Mouse (Mus musculus) CH12.LX (cell line): Measurements from ENCODE around the gene Mvb12b. TPM values are rescaled to one million over a fixed set of nuclear protein-coding genes. Genes with fewer than 3 reads are reported as not detected.

Experiments used
- DNase-seq: peaks from one replicate; pipeline ENCODE4 v3.0.0-alpha.2; 2013; ENCODE audit errors: extremely low read depth
- H3K27ac ChIP-seq: 2 replicates; pipeline ENCODE4 v1.5.1; 2012; ENCODE audit warnings: low read depth, mild to moderate bottlenecking, control low read depth, moderate library complexity; ENCODE audit not compliant: insufficient read depth
- H3K27me3 ChIP-seq: replicated peaks from 2 replicates; pipeline ENCODE3; 2012; ENCODE audit warnings: inconsistent platforms
- H3K36me3 ChIP-seq, 2 experiments: replicated peaks in 1 of 2; 2 replicates each; pipeline versions ENCODE3 to v1.6.1; 2012; ENCODE audit warnings: inconsistent platforms in 1 of 2, low read length in 1 of 2, mild to moderate bottlenecking in 1 of 2, mixed read lengths in 1 of 2, moderate library complexity in 1 of 2; ENCODE audit not compliant: control insufficient read depth in 1 of 2, insufficient read depth in 1 of 2
- H3K4me1 ChIP-seq, 2 experiments: 2 replicates each; pipeline ENCODE4 v1.6.1; 2012; ENCODE audit warnings: inconsistent platforms in 1 of 2, moderate library complexity in 1 of 2; ENCODE audit not compliant: insufficient read depth in 2 of 2, control insufficient read depth in 1 of 2
- H3K4me2 ChIP-seq: 2 replicates; pipeline ENCODE4 v1.6.1; 2012; ENCODE audit warnings: low read depth, mild to moderate bottlenecking, control low read depth; ENCODE audit not compliant: poor library complexity, insufficient read depth, severe bottlenecking
- H3K4me3 ChIP-seq, 3 experiments: fragments of 150-350 bp in 1 of 3; sonication (generic) in 1 of 3; replicated peaks in 1 of 3; 2 replicates each; pipeline versions ENCODE3 to v1.5.1; 2011 to 2012; ENCODE audit warnings: low read depth in 2 of 3, low read length in 2 of 3, mild to moderate bottlenecking in 2 of 3, moderate library complexity in 2 of 3, control low read depth in 1 of 3, improper control_type of control experiment in 1 of 3, inconsistent platforms in 1 of 3, mixed read lengths in 1 of 3; ENCODE audit not compliant: poor library complexity in 1 of 3
- H3K79me2 ChIP-seq: replicated peaks from 2 replicates; pipeline ENCODE4 v1.6.1; 2012; ENCODE audit warnings: mild to moderate bottlenecking, moderate library complexity; ENCODE audit not compliant: control insufficient read depth, poor library complexity, insufficient read depth, severe bottlenecking; ENCODE audit errors: extremely low read depth
- H3K9ac ChIP-seq: 2 replicates; pipeline ENCODE4 v1.6.1; 2012; ENCODE audit warnings: low read depth, mild to moderate bottlenecking, control low read depth, moderate library complexity; ENCODE audit not compliant: insufficient read depth
- H3K9me3 ChIP-seq: replicated peaks from 2 replicates; pipeline ENCODE3; 2012; ENCODE audit warnings: low read length, inconsistent platforms, mixed read lengths
- CTCF ChIP-seq, 2 experiments: IDR thresholded peaks in 1 of 2; conservative IDR thresholded peaks in 1 of 2; 2 replicates each; pipeline ENCODE4 v1.5.1; 2011 to 2012; ENCODE audit warnings: low read depth in 2 of 2, low read length in 2 of 2, improper control_type of control experiment in 1 of 2, inconsistent platforms in 1 of 2, mild to moderate bottlenecking in 1 of 2, moderate library complexity in 1 of 2
- EP300 ChIP-seq: IDR thresholded peaks from 2 replicates; pipeline ENCODE4 v1.6.1; 2011; ENCODE audit warnings: low read length, improper control_type of control experiment
- ETS1 ChIP-seq: conservative IDR thresholded peaks from 2 replicates; pipeline ENCODE4 v1.6.1; 2012; ENCODE audit warnings: low read depth, mild to moderate bottlenecking, inconsistent platforms, low read length, improper control_type of control experiment, moderate library complexity
- IRF4 ChIP-seq: IDR thresholded peaks from 2 replicates; pipeline ENCODE4 v1.6.1; 2014; ENCODE audit warnings: low read depth, mild to moderate bottlenecking, inconsistent platforms, low read length, improper control_type of control experiment
- JUN ChIP-seq: IDR thresholded peaks from 2 replicates; pipeline ENCODE4 v1.6.1; 2011; ENCODE audit warnings: low read depth, mild to moderate bottlenecking, low read length, improper control_type of control experiment, moderate library complexity; ENCODE audit not compliant: insufficient read depth
- JUND ChIP-seq: conservative IDR thresholded peaks from 2 replicates; pipeline ENCODE4 v1.6.1; 2011; ENCODE audit warnings: low read depth, low read length, improper control_type of control experiment
- MAX ChIP-seq: IDR thresholded peaks from 2 replicates; pipeline ENCODE4 v1.6.1; 2011; ENCODE audit warnings: low read length, improper control_type of control experiment
- MAZ ChIP-seq: IDR thresholded peaks from 2 replicates; pipeline ENCODE4 v1.6.1; 2012; ENCODE audit warnings: low read depth, mild to moderate bottlenecking, inconsistent platforms, low read length, improper control_type of control experiment, moderate library complexity
- MXI1 ChIP-seq: IDR thresholded peaks from 2 replicates; pipeline ENCODE4 v1.6.1; 2011; ENCODE audit warnings: mild to moderate bottlenecking, low read depth, low read length, improper control_type of control experiment
- MYC ChIP-seq: IDR thresholded peaks from 2 replicates; pipeline ENCODE4 v1.6.1; 2011; ENCODE audit warnings: low read depth, mild to moderate bottlenecking, improper control_type of control experiment, low read length
- NRF1 ChIP-seq: IDR thresholded peaks from 2 replicates; pipeline ENCODE4 v1.6.1; 2014; ENCODE audit warnings: low read depth, mild to moderate bottlenecking, inconsistent platforms, low read length, improper control_type of control experiment, moderate library complexity
- PAX5 ChIP-seq: IDR thresholded peaks from 2 replicates; pipeline ENCODE4 v1.6.1; 2012; ENCODE audit warnings: low read length, inconsistent platforms, mixed read lengths
- POLR2A ChIP-seq: IDR thresholded peaks from 2 replicates; pipeline ENCODE4 v1.6.1; 2011; ENCODE audit warnings: low read depth, mild to moderate bottlenecking, improper control_type of control experiment, low read length
- RAD21 ChIP-seq: IDR thresholded peaks from 2 replicates; pipeline ENCODE4 v1.6.1; 2011; ENCODE audit warnings: low read depth, mild to moderate bottlenecking, low read length, improper control_type of control experiment, moderate library complexity
- SMC3 ChIP-seq: IDR thresholded peaks from 2 replicates; pipeline ENCODE4 v1.6.1; 2011; ENCODE audit warnings: low read depth, low read length, improper control_type of control experiment
- TCF12 ChIP-seq: IDR thresholded peaks from 2 replicates; pipeline ENCODE4 v1.6.1; 2014; ENCODE audit warnings: low read depth, mild to moderate bottlenecking, inconsistent platforms, low read length, improper control_type of control experiment
- USF2 ChIP-seq: conservative IDR thresholded peaks from 2 replicates; pipeline ENCODE4 v1.6.1; 2011; ENCODE audit warnings: low read depth, low read length, improper control_type of control experiment
- ZC3H11A ChIP-seq: IDR thresholded peaks from 2 replicates; pipeline ENCODE4 v1.6.1; 2012; ENCODE audit warnings: low read depth, mild to moderate bottlenecking, inconsistent platforms, low read length, improper control_type of control experiment
- ZKSCAN1 ChIP-seq: IDR thresholded peaks from 2 replicates; pipeline ENCODE4 v1.6.1; 2012; ENCODE audit warnings: low read depth, inconsistent platforms, low read length, improper control_type of control experiment, borderline replicate concordance
- ZMIZ1 ChIP-seq: IDR thresholded peaks from 2 replicates; pipeline ENCODE4 v1.6.1; 2012; ENCODE audit warnings: low read depth, mild to moderate bottlenecking, inconsistent platforms, low read length, improper control_type of control experiment
- dilution Hi-C: fragments of 300-500 bp; cut with MboI; formaldehyde crosslinking; loops from 2 replicates; pipeline ENCODE4 v1.14.3; 2020; ENCODE audit warnings: low sequenced_read_pairs; ENCODE audit not compliant: extremely low pct_unique_long_range_greater_than_20kb, extremely low pct_ligation_motif_present
- in situ Hi-C: fragments of 300-500 bp; cut with MboI; formaldehyde crosslinking; loops from 3 replicates; pipeline ENCODE4 v1.14.3; 2019; ENCODE audit warnings: low sequenced_read_pairs, low pct_ligation_motif_present, low pct_unique_long_range_greater_than_20kb, mixed read lengths
- polyA plus RNA-seq: library from polyadenylated mRNA; unstranded; fragments of >175 nt; gene quantifications from 2 replicates; pipeline ENCODE4 v1.2.1, GENCODE M21; 2012; ENCODE audit warnings: low read depth; ENCODE audit not compliant: insufficient read length
- total RNA-seq, 2 experiments: library from RNA; depleted of rRNA; stranded (reverse); fragments of 300-350 nt in 1 of 2; fragments of >200 nt in 1 of 2; gene quantifications; 2 replicates each; pipeline ENCODE4 v1.2.3; 2012 to 2014

Mvb12b gene
- total and polyA plus RNA-seq, 3 experiments = 3.0 to 16.7 (median 5.3) TPM

DNA sequence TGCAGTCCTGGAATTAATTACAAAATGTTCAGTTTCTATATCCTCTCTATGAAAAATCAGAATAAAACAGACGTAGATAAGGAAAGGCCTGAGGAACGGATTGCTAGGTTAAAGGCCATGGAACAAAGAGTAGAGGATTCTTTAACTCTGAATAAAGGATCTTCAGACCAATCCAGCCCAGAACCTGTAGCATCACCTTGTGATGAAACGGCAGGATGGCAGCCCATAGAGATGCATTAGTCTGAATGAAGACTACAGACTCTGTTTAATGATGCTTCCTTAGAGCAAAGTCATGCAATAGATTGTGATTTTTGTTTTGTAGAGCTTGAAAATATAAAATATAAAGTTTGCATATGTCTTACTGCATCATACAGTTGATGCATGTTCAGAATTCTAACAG is 8.1 kb upstream of the Mvb12b start:
- no peaks in the 10 kb centered on the region for H3K79me2 ChIP-seq
- no peak overlapping the region for H3K4me3 ChIP-seq
- peaks cover 3% of the 10 kb centered on the region for H3K9me3 ChIP-seq
- H3K9ac ChIP-seq = no peak overlapping the region
- no peak overlapping the region for H3K4me2 ChIP-seq
- H3K27me3 ChIP-seq = no peaks in the 10 kb centered on the region
- dilution Hi-C loops (no loop called here), in situ Hi-C loops (no loop called here)
- H3K27ac ChIP-seq = no peak overlapping the region
- H3K36me3 ChIP-seq = no peaks in the 10 kb centered on the region
- no peak for DNase-seq
- peaks cover 4 to 12% of the 10 kb centered on the region in 2 experiments for H3K4me1 ChIP-seq
- peak; percentile 56 for TF ChIP-seq SMC3
- peak in 1 of 2 experiments; percentile 54; a peak in 2 of 4 replicates for TF ChIP-seq CTCF (conservative IDR thresholded peaks at IDR 0.05 in 1 of 2, IDR thresholded peaks at IDR 0.05 in 1 of 2; ENCODE audit: low read depth in 2 of 2, low read length in 2 of 2)
- TF ChIP-seq RAD21 = peak; percentile 52
- no peak for TF ChIP-seq USF2
- TF ChIP-seq PAX5 = no peak
- no peak for TF ChIP-seq ETS1
- TF ChIP-seq MAZ = no peak
- TF ChIP-seq, all 38 proteins: peak for 3

DNA sequence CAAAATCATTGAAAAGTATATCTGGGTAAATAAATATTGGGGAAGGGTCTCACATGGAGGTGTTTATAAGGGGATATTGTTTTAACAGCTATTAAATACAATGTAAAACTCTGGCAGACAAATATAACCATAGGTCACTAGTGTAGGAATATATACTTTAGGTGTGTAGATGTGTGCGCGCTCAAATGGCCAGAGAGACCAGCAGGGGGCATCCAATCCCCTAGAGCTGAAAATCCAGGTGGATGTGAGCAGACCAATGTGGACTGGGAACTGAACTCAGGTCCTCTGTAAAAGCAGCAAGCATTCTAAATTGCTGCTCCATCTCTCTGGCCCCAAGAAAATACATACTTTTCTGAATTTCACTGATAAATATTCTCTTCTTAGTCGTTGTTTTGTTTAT is 5.4 kb upstream of the Mvb12b start:
- in situ Hi-C loops (no loop called here), dilution Hi-C loops (no loop called here)
- no peaks in the 10 kb centered on the region for H3K79me2 ChIP-seq
- H3K9me3 ChIP-seq = peaks cover 6% of the 10 kb centered on the region
- no peak overlapping the region for H3K4me3 ChIP-seq
- no peaks in the 10 kb centered on the region for H3K36me3 ChIP-seq
- DNase-seq = no peak
- peaks cover 4 to 16% of the 10 kb centered on the region in 2 experiments for H3K4me1 ChIP-seq
- no peak for TF ChIP-seq MAZ
- no peak for TF ChIP-seq EP300
- TF ChIP-seq CTCF (conservative IDR thresholded peaks at IDR 0.05 in 1 of 2, IDR thresholded peaks at IDR 0.05 in 1 of 2; ENCODE audit: low read depth in 2 of 2, low read length in 2 of 2) = peak in 1 of 2 experiments; percentile 27; a peak in 1 of 4 replicates
- 0 out of 2 replicates have a peak, but pooled peaks have one; percentile 37 for TF ChIP-seq ZMIZ1
- TF ChIP-seq MAX = no peak
- TF ChIP-seq POLR2A = no peak
- TF ChIP-seq USF2 = no peak
- TF ChIP-seq ZC3H11A = no peak
- TF ChIP-seq ZKSCAN1 = no peak
- no peak; the same call in none of the 2 replicates for TF ChIP-seq RAD21
- no peak for TF ChIP-seq MXI1
- TF ChIP-seq NRF1 = no peak
- no peak for TF ChIP-seq JUND
- TF ChIP-seq TCF12 = no peak
- TF ChIP-seq IRF4 = no peak
- no peak for TF ChIP-seq MYC
- no peak for TF ChIP-seq JUN
- TF ChIP-seq SMC3 = peak; percentile 12
- H3K27me3 ChIP-seq = peaks cover 4% of the 10 kb centered on the region
- no peak overlapping the region for H3K27ac ChIP-seq
- H3K4me2 ChIP-seq = no peak overlapping the region
- H3K9ac ChIP-seq = no peak overlapping the region
